Mouse (Mus musculus): Measurements from ENCODE around the gene Acacb.

Gene Acacb

GRCm38 (mm10) chr5:114269499-114269898, 123.2 kb downstream of the Acacb start:
- no peak for DNase-seq (ENCODE audit: low read depth)

- DNase-seq (ENCODE audit: low read depth), result no peak
Measured at GRCm38 (mm10) chr5:114269984-114270383, 123.6 kb downstream of the Acacb start.

- DNase-seq (ENCODE audit: low read depth), result no peak
Measured at GRCm38 (mm10) chr5:114273693-114274402, 127.5 kb downstream of the Acacb start, which contains the start of gene Foxn4. Gene Foxn4, minus strand, starts transcription at chr5:114273807.

GRCm38 (mm10) chr5:114275339-114275738, 129.0 kb downstream of the Acacb start:
- DNase-seq (ENCODE audit: low read depth), result no peak

GRCm38 (mm10) chr5:114275991-114276390, 129.7 kb downstream of the Acacb start:
- no peak for DNase-seq (ENCODE audit: low read depth)

- no peak for DNase-seq (ENCODE audit: low read depth)
Measured at GRCm38 (mm10) chr5:114279382-114280143, 133.2 kb downstream of the Acacb start.

- DNase-seq (ENCODE audit: low read depth), result no peak
Measured at GRCm38 (mm10) chr5:114282346-114282745, 136.0 kb downstream of the Acacb start.

GRCm38 (mm10) chr5:114284604-114285397, 138.5 kb downstream of the Acacb start:
- no peak for DNase-seq (ENCODE audit: low read depth)

GRCm38 (mm10) chr5:114285398-114285700, 139.0 kb downstream of the Acacb start:
- no peak for DNase-seq (ENCODE audit: low read depth)

GRCm38 (mm10) chr5:114286102-114286501, 139.8 kb downstream of the Acacb start:
- no peak for DNase-seq (ENCODE audit: low read depth)

- no peak for DNase-seq (ENCODE audit: low read depth)
Measured at GRCm38 (mm10) chr5:114286872-114287571, 140.7 kb downstream of the Acacb start.

GRCm38 (mm10) chr5:114288396-114288795, 142.1 kb downstream of the Acacb start:
- DNase-seq (ENCODE audit: low read depth), result no peak

- DNase-seq (ENCODE audit: low read depth), result no peak
Measured at GRCm38 (mm10) chr5:114288874-114289273, 142.5 kb downstream of the Acacb start, which contains the start of gene Myo1h. Gene Myo1h, plus strand, starts transcription at chr5:114289166.

GRCm38 (mm10) chr5:114290004-114290403, 143.7 kb downstream of the Acacb start:
- DNase-seq (ENCODE audit: low read depth), result no peak

GRCm38 (mm10) chr5:114296693-114297631, 150.6 kb downstream of the Acacb start:
- no peak for DNase-seq (ENCODE audit: low read depth)

GRCm38 (mm10) chr5:114298212-114298894, 152.0 kb downstream of the Acacb start:
- DNase-seq (ENCODE audit: low read depth), result no peak

- DNase-seq (ENCODE audit: low read depth), result no peak
Measured at GRCm38 (mm10) chr5:114299156-114299855, 153.0 kb downstream of the Acacb start.

- no peak for DNase-seq (ENCODE audit: low read depth)
Measured at GRCm38 (mm10) chr5:114299883-114300610, 153.7 kb downstream of the Acacb start.
